Mouse (Mus musculus): Measurements from ENCODE around the gene Foxm1. TPM values are rescaled to one million over a fixed set of nuclear protein-coding genes. Genes with fewer than 3 reads are reported as not detected.
"Not testable (repeated sequence)": the region's sequence is repeated elsewhere in the genome, so short reads cannot be mapped to it uniquely, and the experiment has no call there.

The Foxm1 gene
- total and polyA plus RNA-seq, 2 experiments, result 0.94 TPM; not detected in 1

DNA sequence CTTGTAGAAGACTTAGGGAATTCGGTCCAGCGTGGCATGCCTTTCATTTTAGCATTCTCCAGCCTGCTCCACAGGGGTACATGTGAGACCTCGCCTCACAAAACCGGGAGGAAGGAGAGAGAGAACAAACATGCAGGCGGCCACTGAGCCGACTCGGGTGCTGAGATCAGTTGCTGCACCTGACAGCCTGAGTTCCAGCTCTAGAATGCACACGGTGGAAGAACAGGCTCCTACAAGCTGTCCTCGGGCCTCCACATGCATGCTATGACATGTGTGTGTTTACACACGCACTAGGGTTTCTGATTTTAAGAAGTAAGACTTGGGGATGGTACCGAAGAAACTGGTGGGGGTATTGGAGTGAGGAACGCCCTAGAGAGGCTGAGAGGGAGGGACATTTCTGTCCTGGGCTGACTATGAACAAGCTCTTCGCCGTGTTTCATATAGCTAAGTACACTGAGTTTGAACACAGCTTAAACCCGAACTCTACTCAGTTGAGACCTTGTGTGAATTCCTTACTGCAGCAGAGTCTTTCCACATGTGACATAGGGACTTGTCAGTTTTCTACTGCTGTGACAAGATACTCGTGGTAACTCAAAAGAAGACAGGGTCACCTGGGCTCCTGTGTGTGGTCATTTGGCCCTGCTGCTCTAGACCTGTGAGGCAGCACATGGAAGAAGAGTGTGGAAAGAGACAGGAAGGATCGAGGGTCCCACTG lies 13.8 kb downstream of the Foxm1 start:
- Histone ChIP-seq H3K36me3 (ENCODE audit: control insufficient read depth, insufficient read depth, low read length) (no peaks in the 10 kb centered on the region), H3K27ac (replicated peaks; ENCODE audit: insufficient read depth, low read depth, low read length) (no peak overlapping the region), H3K27me3 (ENCODE audit: control insufficient read depth, insufficient read depth, low read length) (no peaks in the 10 kb centered on the region), H3K4me3 (ENCODE audit: insufficient read depth, low read depth, low read length) (no peak overlapping the region), H3K9ac (ENCODE audit: low read depth, low read length) (no peak overlapping the region), H3K79me2 (ENCODE audit: control insufficient read depth, insufficient read depth, low read length) (no peaks in the 10 kb centered on the region), H3K4me1 (ENCODE audit: control insufficient read depth, insufficient read depth, low read length) (peaks cover 2% of the 10 kb centered on the region)
- 92% methylated on average over 17 of the region's 17 CpGs for WGBS
- TF ChIP-seq CTCF (IDR thresholded peaks at IDR 0.05; ENCODE audit: low read depth, low read length) (no peak), POLR2A (IDR thresholded peaks at IDR 0.05; ENCODE audit: extremely low read depth, insufficient read depth, low read length) (no peak)
- no peak for DNase-seq (ENCODE audit: extremely low read depth, low read depth, low spot score)

DNA sequence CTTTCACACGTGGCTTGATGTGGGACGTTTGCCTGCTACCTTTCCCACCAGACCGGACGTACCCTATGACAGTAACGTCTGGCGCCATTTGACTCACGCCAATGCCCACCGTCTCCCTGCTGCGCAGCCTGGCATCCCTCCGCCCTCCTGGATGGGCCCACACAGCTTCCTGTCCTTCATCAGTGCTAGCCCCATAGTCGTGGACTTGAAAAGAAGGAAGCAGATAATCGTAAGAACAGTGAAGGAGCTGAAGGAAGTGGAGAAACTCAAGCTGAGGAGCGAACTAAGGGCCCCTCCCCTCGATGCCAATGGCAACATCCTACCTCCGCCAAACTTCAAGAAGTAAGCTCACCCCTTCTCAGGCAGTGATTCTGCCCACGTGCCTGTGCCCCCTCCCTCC lies 16.9 kb downstream of the Foxm1 start:
- no peak overlapping the region for H3K27ac ChIP-seq (replicated peaks; ENCODE audit: insufficient read depth, low read depth, low read length)
- no peaks in the 10 kb centered on the region for H3K79me2 ChIP-seq (ENCODE audit: control insufficient read depth, insufficient read depth, low read length)
- H3K27me3 ChIP-seq (ENCODE audit: control insufficient read depth, insufficient read depth, low read length), result no peaks in the 10 kb centered on the region
- H3K9ac ChIP-seq (ENCODE audit: low read depth, low read length), result no peak overlapping the region
- no peak for DNase-seq (ENCODE audit: extremely low read depth, low read depth, low spot score)
- no peak overlapping the region for H3K4me3 ChIP-seq (ENCODE audit: insufficient read depth, low read depth, low read length)
- H3K36me3 ChIP-seq (ENCODE audit: control insufficient read depth, insufficient read depth, low read length), result no peaks in the 10 kb centered on the region
- WGBS, result 83% methylated on average over 16 of the region's 16 CpGs
- H3K4me1 ChIP-seq (ENCODE audit: control insufficient read depth, insufficient read depth, low read length), result peaks cover 2% of the 10 kb centered on the region
- TF ChIP-seq POLR2A (IDR thresholded peaks at IDR 0.05; ENCODE audit: extremely low read depth, insufficient read depth, low read length) (no peak), CTCF (IDR thresholded peaks at IDR 0.05; ENCODE audit: low read depth, low read length) (no peak)

DNA sequence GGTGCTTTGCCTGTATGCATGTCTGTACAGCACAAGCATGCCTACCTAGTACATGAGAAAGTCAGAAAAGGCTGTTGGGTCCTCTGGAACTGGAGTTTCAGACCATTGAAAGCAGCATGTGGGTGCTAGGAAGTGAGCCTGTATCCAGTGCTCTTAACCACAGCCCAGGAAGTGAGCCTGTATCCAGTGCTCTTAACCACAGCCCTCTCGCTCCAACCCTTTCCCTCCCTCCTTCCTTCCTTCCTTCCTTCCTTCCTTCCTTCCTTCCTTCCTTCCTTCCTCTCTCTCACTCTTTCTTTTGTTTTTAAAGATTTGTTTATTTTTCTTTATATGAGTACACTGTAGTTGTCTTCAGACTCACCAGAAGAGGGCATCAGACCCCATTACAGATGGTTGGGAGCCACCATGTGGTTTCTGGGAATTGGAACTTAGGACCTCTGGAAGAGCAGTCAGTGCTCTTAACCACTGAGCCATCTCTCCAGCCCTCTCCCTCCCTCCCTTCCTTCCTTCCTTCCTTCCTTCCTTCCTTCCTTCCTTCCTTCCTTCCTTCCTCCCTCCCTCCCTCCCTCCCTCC lies 17.9 kb downstream of the Foxm1 start:
- not testable (repeated sequence) for H3K4me3 ChIP-seq (ENCODE audit: insufficient read depth, low read depth, low read length); H3K27ac ChIP-seq (replicated peaks; ENCODE audit: insufficient read depth, low read depth, low read length); H3K79me2 ChIP-seq (ENCODE audit: control insufficient read depth, insufficient read depth, low read length); DNase-seq (ENCODE audit: extremely low read depth, low read depth, low spot score); H3K4me1 ChIP-seq (ENCODE audit: control insufficient read depth, insufficient read depth, low read length); H3K36me3 ChIP-seq (ENCODE audit: control insufficient read depth, insufficient read depth, low read length); H3K9ac ChIP-seq (ENCODE audit: low read depth, low read length); H3K27me3 ChIP-seq (ENCODE audit: control insufficient read depth, insufficient read depth, low read length)
- WGBS, result 70% methylated on average over 1 of the region's 1 CpGs

DNA sequence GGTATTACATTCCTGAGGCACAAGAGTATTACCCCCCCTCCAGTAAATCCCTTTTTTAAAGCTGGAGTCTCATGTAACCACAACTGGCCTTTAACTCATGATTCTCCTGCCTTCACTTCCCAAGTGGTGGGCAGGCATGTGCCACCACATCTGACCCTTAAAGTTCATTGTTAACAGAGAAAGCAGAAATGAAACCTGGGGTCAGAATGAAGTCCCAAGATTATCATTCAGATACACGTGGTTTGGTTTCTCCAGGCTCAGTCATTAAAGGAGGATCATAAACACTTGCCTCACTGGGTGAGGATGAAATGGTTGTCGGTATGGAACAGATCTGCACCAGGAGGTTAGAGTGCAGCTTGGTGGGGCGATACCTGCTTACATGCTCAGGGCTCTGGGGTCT lies 18.5 kb downstream of the Foxm1 start:
- DNase-seq (ENCODE audit: extremely low read depth, low read depth, low spot score), result no peak
- Histone ChIP-seq H3K79me2 (ENCODE audit: control insufficient read depth, insufficient read depth, low read length) (no peaks in the 10 kb centered on the region), H3K4me1 (ENCODE audit: control insufficient read depth, insufficient read depth, low read length) (peaks cover 2% of the 10 kb centered on the region), H3K9ac (ENCODE audit: low read depth, low read length) (no peak overlapping the region), H3K27me3 (ENCODE audit: control insufficient read depth, insufficient read depth, low read length) (no peaks in the 10 kb centered on the region), H3K36me3 (ENCODE audit: control insufficient read depth, insufficient read depth, low read length) (no peaks in the 10 kb centered on the region), H3K27ac (replicated peaks; ENCODE audit: insufficient read depth, low read depth, low read length) (no peak overlapping the region), H3K4me3 (ENCODE audit: insufficient read depth, low read depth, low read length) (no peak overlapping the region)
- 78% methylated on average over 3 of the region's 3 CpGs for WGBS
- TF ChIP-seq POLR2A (IDR thresholded peaks at IDR 0.05; ENCODE audit: extremely low read depth, insufficient read depth, low read length) (no peak), CTCF (IDR thresholded peaks at IDR 0.05; ENCODE audit: low read depth, low read length) (no peak)

DNA sequence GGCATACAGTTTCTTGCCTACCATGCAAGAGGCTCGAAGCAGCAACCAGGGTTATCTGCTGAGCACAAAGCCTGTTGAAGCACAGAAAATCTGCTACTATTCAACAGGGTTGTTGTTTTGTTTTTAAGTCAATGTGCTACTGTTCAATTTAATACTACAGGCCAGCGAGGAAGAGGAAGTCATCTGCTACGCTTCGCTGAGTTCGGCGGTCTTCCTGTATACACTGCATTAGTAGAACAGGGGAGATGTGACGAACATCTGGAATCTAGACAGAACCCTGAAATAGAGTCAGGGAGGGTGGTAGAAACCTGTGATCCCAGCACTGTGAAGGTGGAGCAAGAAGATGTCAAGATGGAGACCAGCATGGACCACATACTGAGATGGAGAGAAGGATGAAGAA lies 21.0 kb downstream of the Foxm1 start:
- Histone ChIP-seq H3K79me2 (ENCODE audit: control insufficient read depth, insufficient read depth, low read length) (no peaks in the 10 kb centered on the region), H3K9ac (ENCODE audit: low read depth, low read length) (no peak overlapping the region), H3K36me3 (ENCODE audit: control insufficient read depth, insufficient read depth, low read length) (no peaks in the 10 kb centered on the region), H3K27me3 (ENCODE audit: control insufficient read depth, insufficient read depth, low read length) (no peaks in the 10 kb centered on the region), H3K4me3 (ENCODE audit: insufficient read depth, low read depth, low read length) (no peak overlapping the region), H3K4me1 (ENCODE audit: control insufficient read depth, insufficient read depth, low read length) (peaks cover 2% of the 10 kb centered on the region), H3K27ac (replicated peaks; ENCODE audit: insufficient read depth, low read depth, low read length) (no peak overlapping the region)
- TF ChIP-seq CTCF (IDR thresholded peaks at IDR 0.05; ENCODE audit: low read depth, low read length), result no peak
- TF ChIP-seq POLR2A (IDR thresholded peaks at IDR 0.05; ENCODE audit: extremely low read depth, insufficient read depth, low read length), result no peak
- 80% methylated on average over 7 of the region's 7 CpGs for WGBS
- DNase-seq (ENCODE audit: extremely low read depth, low read depth, low spot score), result no peak

DNA sequence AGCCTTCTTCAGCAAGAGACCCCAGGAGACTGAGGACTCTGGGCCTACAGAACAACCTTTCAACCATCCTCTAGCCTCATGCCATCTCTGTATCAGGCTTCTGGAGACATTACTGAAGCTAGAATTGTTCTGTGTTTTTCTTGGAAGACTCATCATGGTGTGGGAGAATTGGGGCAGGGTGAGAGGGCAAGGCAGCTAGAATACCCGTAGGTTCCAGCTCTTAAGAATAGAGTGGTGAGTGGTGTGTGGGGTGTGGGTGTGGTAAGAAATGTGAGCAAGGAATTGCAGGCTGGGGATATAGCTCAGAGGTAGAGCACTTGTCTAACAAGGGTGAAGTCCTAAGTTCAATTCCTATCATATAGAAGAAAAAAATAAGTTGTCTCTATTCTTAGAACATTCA lies 22.3 kb downstream of the Foxm1 start:
- Histone ChIP-seq H3K4me1 (ENCODE audit: control insufficient read depth, insufficient read depth, low read length) (peaks cover 2% of the 10 kb centered on the region), H3K36me3 (ENCODE audit: control insufficient read depth, insufficient read depth, low read length) (no peaks in the 10 kb centered on the region), H3K27me3 (ENCODE audit: control insufficient read depth, insufficient read depth, low read length) (no peaks in the 10 kb centered on the region), H3K79me2 (ENCODE audit: control insufficient read depth, insufficient read depth, low read length) (no peaks in the 10 kb centered on the region), H3K9ac (ENCODE audit: low read depth, low read length) (no peak overlapping the region), H3K4me3 (ENCODE audit: insufficient read depth, low read depth, low read length) (no peak overlapping the region), H3K27ac (replicated peaks; ENCODE audit: insufficient read depth, low read depth, low read length) (no peak overlapping the region)
- DNase-seq (ENCODE audit: extremely low read depth, low read depth, low spot score), result no peak
- 83% methylated on average over 1 of the region's 1 CpGs for WGBS
- TF ChIP-seq POLR2A (IDR thresholded peaks at IDR 0.05; ENCODE audit: extremely low read depth, insufficient read depth, low read length) (no peak), CTCF (IDR thresholded peaks at IDR 0.05; ENCODE audit: low read depth, low read length) (no peak)
